Mouse (Mus musculus): ENCODE measurements around the gene Ralb. TPM values are rescaled to one million over a fixed set of nuclear protein-coding genes. Genes with fewer than 3 reads are reported as not detected.

Gene Ralb
- polyA plus RNA-seq, 1 experiment from 2014 or later = 96.8 TPM

- Histone ChIP-seq H3K36me3 (ENCODE audit: control insufficient read depth, insufficient read depth, low read length) (peaks cover 15% of the 10 kb centered on the region), H3K4me1 (ENCODE audit: control insufficient read depth, insufficient read depth, low read length) (peaks cover 17% of the 10 kb centered on the region), H3K9ac (ENCODE audit: low read depth, low read length) (no peak overlapping the region), H3K27me3 (replicated peaks; ENCODE audit: control insufficient read depth, insufficient read depth, low read length) (no peaks in the 10 kb centered on the region), H3K4me2 (ENCODE audit: low read depth, low read length) (no peak overlapping the region), H3K27ac (replicated peaks; ENCODE audit: low read depth, low read length) (no peak overlapping the region), H3K9me3 (ENCODE audit: control insufficient read depth, low read length) (0 out of 2 replicates have a peak, but pooled peaks cover 4% of the 10 kb centered on the region), H3K4me3 (ENCODE audit: low read depth, low read length) (no peak overlapping the region)
- ATAC-seq (ENCODE audit: low read depth) = peak; percentile 47; the same call in 1 of the 2 replicates
- peak; percentile 54 for DNase-seq (ENCODE audit: low spot score)
- 47% methylated on average over 3 of the region's 3 CpGs for WGBS
These were observed 20.1 kb downstream of the Ralb start for GRCm38 (mm10) chr1:119484457-119484856.

GRCm38 (mm10) chr1:119482891-119483290 lies 21.7 kb downstream of the Ralb start:
- 56% methylated on average over 3 of the region's 3 CpGs for WGBS
- no peak overlapping the region for H3K4me2 ChIP-seq (ENCODE audit: low read depth, low read length)
- DNase-seq (ENCODE audit: low spot score) = no peak

DNA sequence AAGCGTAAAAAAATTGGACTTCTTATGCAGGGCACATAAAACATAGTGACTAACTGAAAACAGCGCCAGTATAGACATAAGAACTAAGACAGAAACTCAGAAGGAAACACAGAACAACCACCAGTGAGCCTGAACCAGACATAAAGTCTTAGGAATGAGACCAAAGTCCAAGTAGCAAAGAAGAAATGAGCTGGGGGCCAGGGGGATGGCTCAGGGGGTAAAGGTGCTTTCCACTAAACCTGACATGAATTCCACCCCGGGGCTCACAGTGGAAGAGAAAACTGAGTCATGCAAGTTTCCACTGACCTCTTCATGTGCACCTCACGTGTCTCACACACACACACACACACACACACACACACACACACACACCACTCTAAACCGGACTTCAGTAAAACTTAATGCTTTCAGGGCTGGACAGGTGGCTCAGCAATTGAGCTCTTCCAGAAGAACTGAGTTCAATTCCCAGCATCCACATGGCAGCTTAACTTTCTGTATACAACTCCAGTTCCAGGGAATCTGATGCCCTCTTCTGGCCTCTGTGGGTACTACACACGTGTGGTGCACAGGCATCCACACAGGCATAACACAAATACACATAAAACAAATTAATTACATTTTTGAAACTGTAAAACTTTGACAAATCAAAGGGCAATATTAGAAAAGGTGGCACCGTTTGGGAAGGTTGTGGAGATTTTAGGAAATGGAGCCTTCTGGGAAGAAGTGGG lies 23.2 kb downstream of the Ralb start:
- Histone ChIP-seq H3K27ac (replicated peaks; ENCODE audit: low read depth, low read length) (no peak overlapping the region), H3K4me1 (ENCODE audit: control insufficient read depth, insufficient read depth, low read length) (no peaks in the 10 kb centered on the region), H3K27me3 (replicated peaks; ENCODE audit: control insufficient read depth, insufficient read depth, low read length) (no peaks in the 10 kb centered on the region), H3K4me2 (ENCODE audit: low read depth, low read length) (no peak overlapping the region), H3K36me3 (ENCODE audit: control insufficient read depth, insufficient read depth, low read length) (peaks cover 27% of the 10 kb centered on the region), H3K4me3 (ENCODE audit: low read depth, low read length) (no peak overlapping the region), H3K9ac (ENCODE audit: low read depth, low read length) (no peak overlapping the region), H3K9me3 (ENCODE audit: control insufficient read depth, low read length) (0 out of 2 replicates have a peak, but pooled peaks cover 4% of the 10 kb centered on the region)
- 96% methylated on average over 7 of the region's 7 CpGs for WGBS
- DNase-seq (ENCODE audit: low spot score) (no peak), ATAC-seq (ENCODE audit: low read depth) (no peak)

More at GRCm38 (mm10) chr1:119482891-119483290, 21.7 kb downstream of the Ralb start:
- no peak for ATAC-seq (ENCODE audit: low read depth)
- H3K27ac ChIP-seq (replicated peaks; ENCODE audit: low read depth, low read length) = no peak overlapping the region
- H3K9me3 ChIP-seq (ENCODE audit: control insufficient read depth, low read length) = 0 out of 2 replicates have a peak, but pooled peaks cover 4% of the 10 kb centered on the region
- peaks cover 13% of the 10 kb centered on the region for H3K4me1 ChIP-seq (ENCODE audit: control insufficient read depth, insufficient read depth, low read length)
- no peaks in the 10 kb centered on the region for H3K27me3 ChIP-seq (replicated peaks; ENCODE audit: control insufficient read depth, insufficient read depth, low read length)
- no peak overlapping the region for H3K4me3 ChIP-seq (ENCODE audit: low read depth, low read length)
- H3K36me3 ChIP-seq (ENCODE audit: control insufficient read depth, insufficient read depth, low read length) = peaks cover 15% of the 10 kb centered on the region
- no peak overlapping the region for H3K9ac ChIP-seq (ENCODE audit: low read depth, low read length)

GRCm38 (mm10) chr1:119480678-119481077 lies 23.9 kb downstream of the Ralb start:
- Histone ChIP-seq H3K27ac (replicated peaks; ENCODE audit: low read depth, low read length) (no peak overlapping the region), H3K36me3 (ENCODE audit: control insufficient read depth, insufficient read depth, low read length) (peaks cover 33% of the 10 kb centered on the region), H3K4me2 (ENCODE audit: low read depth, low read length) (no peak overlapping the region), H3K27me3 (replicated peaks; ENCODE audit: control insufficient read depth, insufficient read depth, low read length) (no peaks in the 10 kb centered on the region), H3K4me3 (ENCODE audit: low read depth, low read length) (no peak overlapping the region), H3K4me1 (ENCODE audit: control insufficient read depth, insufficient read depth, low read length) (no peaks in the 10 kb centered on the region), H3K9me3 (ENCODE audit: control insufficient read depth, low read length) (0 out of 2 replicates have a peak, but pooled peaks cover 4% of the 10 kb centered on the region), H3K9ac (ENCODE audit: low read depth, low read length) (no peak overlapping the region)
- WGBS = 94% methylated on average over 8 of the region's 8 CpGs
- ATAC-seq (ENCODE audit: low read depth) (no peak), DNase-seq (ENCODE audit: low spot score) (no peak)

GRCm38 (mm10) chr1:119479641-119480040 lies 25.0 kb downstream of the Ralb start:
- H3K4me1 ChIP-seq (ENCODE audit: control insufficient read depth, insufficient read depth, low read length) = no peaks in the 10 kb centered on the region
- no peak for ATAC-seq (ENCODE audit: low read depth)
- no peak overlapping the region for H3K9ac ChIP-seq (ENCODE audit: low read depth, low read length)
- peaks cover 44% of the 10 kb centered on the region for H3K36me3 ChIP-seq (ENCODE audit: control insufficient read depth, insufficient read depth, low read length)
- no peak overlapping the region for H3K4me3 ChIP-seq (ENCODE audit: low read depth, low read length)
- no peak overlapping the region for H3K4me2 ChIP-seq (ENCODE audit: low read depth, low read length)
- no peak overlapping the region for H3K27ac ChIP-seq (replicated peaks; ENCODE audit: low read depth, low read length)
- 0 out of 2 replicates have a peak, but pooled peaks cover 4% of the 10 kb centered on the region for H3K9me3 ChIP-seq (ENCODE audit: control insufficient read depth, low read length)
- 92% methylated on average over 4 of the region's 4 CpGs for whole genome bisulfite sequencing
- no peak for DNase-seq (ENCODE audit: low spot score)
- H3K27me3 ChIP-seq (replicated peaks; ENCODE audit: control insufficient read depth, insufficient read depth, low read length) = no peaks in the 10 kb centered on the region

GRCm38 (mm10) chr1:119476905-119477353 lies 27.7 kb downstream of the Ralb start:
- Histone ChIP-seq H3K36me3 (ENCODE audit: control insufficient read depth, insufficient read depth, low read length) (peaks cover 45% of the 10 kb centered on the region), H3K27me3 (replicated peaks; ENCODE audit: control insufficient read depth, insufficient read depth, low read length) (no peaks in the 10 kb centered on the region), H3K9me3 (ENCODE audit: control insufficient read depth, low read length) (0 out of 2 replicates have a peak, but pooled peaks cover 4% of the 10 kb centered on the region), H3K9ac (ENCODE audit: low read depth, low read length) (no peak overlapping the region), H3K4me3 (ENCODE audit: low read depth, low read length) (no peak overlapping the region), H3K4me2 (ENCODE audit: low read depth, low read length) (no peak overlapping the region), H3K27ac (replicated peaks; ENCODE audit: low read depth, low read length) (no peak overlapping the region), H3K4me1 (ENCODE audit: control insufficient read depth, insufficient read depth, low read length) (no peaks in the 10 kb centered on the region)
- 73% methylated on average over 7 of the region's 7 CpGs for WGBS
- ATAC-seq (ENCODE audit: low read depth) (peak; percentile 34; the same call in 1 of the 2 replicates), DNase-seq (ENCODE audit: low spot score) (no peak)

GRCm38 (mm10) chr1:119474671-119475070 lies 29.9 kb downstream of the Ralb start:
- DNase-seq (ENCODE audit: low spot score) (no peak), ATAC-seq (ENCODE audit: low read depth) (no peak)
- 90% methylated on average over 7 of the region's 7 CpGs for WGBS
- Histone ChIP-seq H3K27me3 (replicated peaks; ENCODE audit: control insufficient read depth, insufficient read depth, low read length) (no peaks in the 10 kb centered on the region), H3K4me3 (ENCODE audit: low read depth, low read length) (no peak overlapping the region), H3K9me3 (ENCODE audit: control insufficient read depth, low read length) (no peaks in the 10 kb centered on the region), H3K27ac (replicated peaks; ENCODE audit: low read depth, low read length) (no peak overlapping the region), H3K4me1 (ENCODE audit: control insufficient read depth, insufficient read depth, low read length) (no peaks in the 10 kb centered on the region), H3K4me2 (ENCODE audit: low read depth, low read length) (no peak overlapping the region), H3K9ac (ENCODE audit: low read depth, low read length) (no peak overlapping the region), H3K36me3 (ENCODE audit: control insufficient read depth, insufficient read depth, low read length) (peaks cover 59% of the 10 kb centered on the region)

DNA sequence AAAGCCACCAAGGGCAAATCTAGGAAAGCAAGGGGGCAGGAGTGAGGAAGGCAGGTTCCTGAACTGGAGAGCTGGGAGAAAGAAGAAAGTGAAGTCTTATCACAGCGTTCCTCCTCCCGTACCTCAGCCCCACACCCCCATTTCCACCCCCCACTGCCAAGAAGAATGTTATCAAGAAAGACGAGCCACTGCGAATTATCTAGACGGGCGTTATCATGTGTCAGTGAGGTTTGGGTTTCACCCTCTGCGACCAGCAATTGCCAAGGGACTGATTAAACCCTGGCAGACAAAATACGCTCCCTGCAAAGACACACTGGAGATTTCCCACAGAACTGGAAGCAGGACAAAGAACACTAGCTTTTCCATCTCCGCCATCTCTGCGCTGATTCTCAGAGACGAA lies 31.9 kb downstream of the Ralb start:
- no peaks in the 10 kb centered on the region for H3K27me3 ChIP-seq (replicated peaks; ENCODE audit: control insufficient read depth, insufficient read depth, low read length)
- H3K4me3 ChIP-seq (ENCODE audit: low read depth, low read length) = no peak overlapping the region
- no peak overlapping the region for H3K27ac ChIP-seq (replicated peaks; ENCODE audit: low read depth, low read length)
- no peak overlapping the region for H3K4me2 ChIP-seq (ENCODE audit: low read depth, low read length)
- H3K4me1 ChIP-seq (ENCODE audit: control insufficient read depth, insufficient read depth, low read length) = no peaks in the 10 kb centered on the region
- H3K9ac ChIP-seq (ENCODE audit: low read depth, low read length) = 0 out of 2 replicates have a peak overlapping the region, but pooled peaks have one; percentile 12
- peaks cover 69% of the 10 kb centered on the region for H3K36me3 ChIP-seq (ENCODE audit: control insufficient read depth, insufficient read depth, low read length)
- H3K9me3 ChIP-seq (ENCODE audit: control insufficient read depth, low read length) = no peaks in the 10 kb centered on the region
- DNase-seq (ENCODE audit: low spot score) (peak; percentile 42), ATAC-seq (ENCODE audit: low read depth) (no peak)
- WGBS = 42% methylated on average over 11 of the region's 11 CpGs

All from embryonic facial prominence, embryonic 14.5 days (tissue).